Mouse (Mus musculus) limb, embryonic 10.5 days (tissue): Measurements from ENCODE around the gene Gulp1. TPM values are rescaled to one million over a fixed set of nuclear protein-coding genes. Genes with fewer than 3 reads are reported as not detected.

Experiments
- DNase-seq: peaks from one replicate; pipeline ENCODE4 v3.0.0-alpha.2; 2017; ENCODE audit warnings: low spot score
- H3K27ac ChIP-seq: fragments of 300-500 bp; sonication (generic); 2 replicates; pipeline ENCODE4 v1.5.1; 2016; ENCODE audit warnings: mild to moderate bottlenecking
- H3K27me3 ChIP-seq: fragments of 300-500 bp; sonication (generic); 2 replicates; pipeline ENCODE4 v1.6.1; 2016; ENCODE audit warnings: low read depth, mild to moderate bottlenecking; ENCODE audit not compliant: poor library complexity, severe bottlenecking
- H3K36me3 ChIP-seq: fragments of 300-500 bp; sonication (generic); 2 replicates; pipeline ENCODE4 v1.6.1; 2016; ENCODE audit warnings: mild to moderate bottlenecking, moderate library complexity
- H3K4me1 ChIP-seq: fragments of 300-500 bp; sonication (generic); 2 replicates; pipeline ENCODE4 v1.6.1; 2016
- H3K4me3 ChIP-seq: fragments of 300-500 bp; sonication (generic); 2 replicates; pipeline ENCODE4 v1.5.1; 2016; ENCODE audit warnings: mild to moderate bottlenecking, moderate library complexity
- H3K9me3 ChIP-seq: fragments of 300-500 bp; sonication (generic); replicated peaks from 2 replicates; pipeline ENCODE4 v1.6.1; 2016; ENCODE audit warnings: mild to moderate bottlenecking
- WGBS: fragments of 180-500 bp; shearing (Covaris S2); methylation state at CpG from one replicate; pipeline ENCODE4 v1.1.7; 2016; 5-methylcytosine and 5-hydroxymethylcytosine counted together
- polyA plus RNA-seq: library from polyadenylated mRNA; unstranded; fragments of >200 nt; fragmentation: Nextera tagmentation; extraction: Ambion mirVana; gene quantifications from 2 replicates; pipeline ENCODE4 v1.2.1, GENCODE M21; 2016

Gulp1 gene
- polyA plus RNA-seq: 24.2 and 33.0 TPM in 2 replicates

- Histone ChIP-seq H3K27ac (peak within 1 kb of the TSS; percentile 99), H3K36me3 (no peaks in the 10 kb centered on the region; the same call in 1 of the 2 replicates), H3K4me3 (peak within 1 kb of the TSS; percentile 88), H3K9me3 (no peaks in the 10 kb centered on the region), H3K27me3 (no peaks in the 10 kb centered on the region), H3K4me1 (peaks cover 28% of the 10 kb centered on the region)
- peak; percentile 87 for DNase-seq
- 0% methylated on average over 55 of the region's 55 CpGs for WGBS
Measured at GRCm38 (mm10) chr1:44551461-44552370, at the start of gene Gulp1. Gene Gulp1, plus strand, starts transcription at chr1:44551511.

- no peak for DNase-seq
- Histone ChIP-seq H3K36me3 (no peaks in the 10 kb centered on the region; the same call in 1 of the 2 replicates), H3K27me3 (no peaks in the 10 kb centered on the region), H3K4me3 (no peak overlapping the region), H3K27ac (peak overlapping the region; percentile 59), H3K9me3 (no peaks in the 10 kb centered on the region), H3K4me1 (peaks cover 28% of the 10 kb centered on the region)
- 85% methylated on average over 6 of the region's 6 CpGs for WGBS
Measured at GRCm38 (mm10) chr1:44550261-44550660, 1.1 kb upstream of the Gulp1 start.

GRCm38 (mm10) chr1:44552371-44552841 lies 1.1 kb downstream of the Gulp1 start:
- H3K36me3 ChIP-seq: no peaks in the 10 kb centered on the region; the same call in 1 of the 2 replicates
- H3K27me3 ChIP-seq: no peaks in the 10 kb centered on the region
- WGBS: 11% methylated on average over 15 of the region's 15 CpGs
- DNase-seq: peak; percentile 81
- H3K9me3 ChIP-seq: no peaks in the 10 kb centered on the region
- peaks cover 28% of the 10 kb centered on the region for H3K4me1 ChIP-seq
- peak overlapping the region; percentile 88 for H3K4me3 ChIP-seq
- H3K27ac ChIP-seq: peak overlapping the region; percentile 99

GRCm38 (mm10) chr1:44553166-44553898 lies 2.0 kb downstream of the Gulp1 start:
- Histone ChIP-seq H3K9me3 (no peaks in the 10 kb centered on the region), H3K4me3 (peak overlapping the region; percentile 88), H3K27me3 (no peaks in the 10 kb centered on the region), H3K4me1 (peaks cover 28% of the 10 kb centered on the region), H3K27ac (peak overlapping the region; percentile 99), H3K36me3 (no peaks in the 10 kb centered on the region; the same call in 1 of the 2 replicates)
- peak; percentile 38 for DNase-seq
- 48% methylated on average over 6 of the region's 6 CpGs for WGBS

- Histone ChIP-seq H3K4me3 (no peak overlapping the region), H3K27ac (no peak overlapping the region), H3K4me1 (no peaks in the 10 kb centered on the region), H3K9me3 (no peaks in the 10 kb centered on the region), H3K36me3 (no peaks in the 10 kb centered on the region), H3K27me3 (no peaks in the 10 kb centered on the region)
- WGBS: 57% methylated on average over 4 of the region's 4 CpGs
- DNase-seq: no peak
Measured at GRCm38 (mm10) chr1:44567431-44567830, 16.1 kb downstream of the Gulp1 start.

GRCm38 (mm10) chr1:44568296-44568695 lies 17.0 kb downstream of the Gulp1 start:
- Histone ChIP-seq H3K4me3 (no peak overlapping the region), H3K4me1 (no peaks in the 10 kb centered on the region), H3K27ac (no peak overlapping the region), H3K9me3 (no peaks in the 10 kb centered on the region), H3K27me3 (no peaks in the 10 kb centered on the region), H3K36me3 (no peaks in the 10 kb centered on the region)
- WGBS: 92% methylated on average over 2 of the region's 2 CpGs
- no peak for DNase-seq

GRCm38 (mm10) chr1:44576001-44576400 lies 24.7 kb downstream of the Gulp1 start:
- Histone ChIP-seq H3K36me3 (0 out of 2 replicates have a peak, but pooled peaks cover 2% of the 10 kb centered on the region), H3K9me3 (no peaks in the 10 kb centered on the region), H3K27me3 (no peaks in the 10 kb centered on the region), H3K4me1 (no peaks in the 10 kb centered on the region), H3K27ac (no peak overlapping the region), H3K4me3 (no peak overlapping the region)
- 41% methylated on average over 1 of the region's 1 CpGs for WGBS
- no peak for DNase-seq

- 0 out of 2 replicates have a peak, but pooled peaks cover 2% of the 10 kb centered on the region for H3K36me3 ChIP-seq
- no peak for DNase-seq
- no peaks in the 10 kb centered on the region for H3K9me3 ChIP-seq
- H3K27ac ChIP-seq: no peak overlapping the region
- no peaks in the 10 kb centered on the region for H3K27me3 ChIP-seq
- H3K4me3 ChIP-seq: no peak overlapping the region
- no peaks in the 10 kb centered on the region for H3K4me1 ChIP-seq
- WGBS: 87% methylated on average over 2 of the region's 2 CpGs
Measured at GRCm38 (mm10) chr1:44576610-44577009, 25.3 kb downstream of the Gulp1 start.

- Histone ChIP-seq H3K36me3 (0 out of 2 replicates have a peak, but pooled peaks cover 2% of the 10 kb centered on the region), H3K4me3 (no peak overlapping the region), H3K4me1 (peaks cover 16% of the 10 kb centered on the region), H3K9me3 (no peaks in the 10 kb centered on the region), H3K27me3 (no peaks in the 10 kb centered on the region), H3K27ac (no peak overlapping the region)
- WGBS: 74% methylated on average over 3 of the region's 3 CpGs
- DNase-seq: no peak
Measured at GRCm38 (mm10) chr1:44580390-44580789, 29.1 kb downstream of the Gulp1 start.

- peak; percentile 38 for DNase-seq
- no peak overlapping the region for H3K4me3 ChIP-seq
- peaks cover 18% of the 10 kb centered on the region for H3K4me1 ChIP-seq
- H3K36me3 ChIP-seq: no peaks in the 10 kb centered on the region
- no peaks in the 10 kb centered on the region for H3K27me3 ChIP-seq
- 17% methylated on average over 3 of the region's 3 CpGs for WGBS
- no peaks in the 10 kb centered on the region for H3K9me3 ChIP-seq
- H3K27ac ChIP-seq: peak overlapping the region; percentile 65; the same call in 1 of the 2 replicates
Measured at GRCm38 (mm10) chr1:44584886-44585385, 33.6 kb downstream of the Gulp1 start.

GRCm38 (mm10) chr1:44591742-44592141 lies 40.4 kb downstream of the Gulp1 start:
- no peaks in the 10 kb centered on the region for H3K27me3 ChIP-seq
- H3K36me3 ChIP-seq: no peaks in the 10 kb centered on the region
- H3K4me3 ChIP-seq: no peak overlapping the region
- peaks cover 2% of the 10 kb centered on the region; the same call in 1 of the 2 replicates for H3K4me1 ChIP-seq
- no peaks in the 10 kb centered on the region for H3K9me3 ChIP-seq
- no peak for DNase-seq
- 55% methylated on average over 3 of the region's 3 CpGs for WGBS
- no peak overlapping the region for H3K27ac ChIP-seq

GRCm38 (mm10) chr1:44593109-44593508 lies 41.8 kb downstream of the Gulp1 start:
- peaks cover 2% of the 10 kb centered on the region; the same call in 1 of the 2 replicates for H3K4me1 ChIP-seq
- H3K36me3 ChIP-seq: no peaks in the 10 kb centered on the region
- no peak overlapping the region for H3K27ac ChIP-seq
- no peaks in the 10 kb centered on the region for H3K9me3 ChIP-seq
- no peak for DNase-seq
- no peaks in the 10 kb centered on the region for H3K27me3 ChIP-seq
- no peak overlapping the region for H3K4me3 ChIP-seq
- WGBS: 76% methylated on average over 1 of the region's 1 CpGs
